Mouse (Mus musculus) mouse embryonic stem cell (cell line): ENCODE results near the gene Dnajc7.
"Not testable (repeated sequence)": the region's sequence is repeated elsewhere in the genome, so short reads cannot be mapped to it uniquely, and the experiment has no call there.

ENCODE experiments used
- in situ Hi-C, 2 experiments: fragments of 300-500 bp; cut with MboI; formaldehyde crosslinking; loops; 1 replicate in 1 of 2; 3 replicates in 1 of 2; pipeline ENCODE4 v1.14.3; 2019 to 2020; ENCODE audit warnings: low sequenced_read_pairs in 2 of 2, low pct_unique_long_range_greater_than_20kb in 1 of 2, mixed read lengths in 1 of 2; ENCODE audit not compliant: unreplicated experiment in 1 of 2

Dnajc7 gene

GRCm38 (mm10) chr11:100588462-100588861 lies 31.5 kb downstream of the Dnajc7 start:
- in situ Hi-C loops = loop anchor here in 1 of 2 experiments (5.0 kb wide), 1 partner anchor 106 kb away; no protein-coding TSS in a partner anchor

GRCm38 (mm10) chr11:100585148-100585547 lies 34.8 kb downstream of the Dnajc7 start:
- in situ Hi-C loops = loop anchor here in 1 of 2 experiments (5.0 kb wide), 1 partner anchor 103 kb away; no protein-coding TSS in a partner anchor

GRCm38 (mm10) chr11:100584561-100584961 lies 35.4 kb downstream of the Dnajc7 start:
- in situ Hi-C loops = no loop called here

- in situ Hi-C loops = no loop called here
Measured at GRCm38 (mm10) chr11:100582836-100583235, 37.1 kb downstream of the Dnajc7 start.

- in situ Hi-C loops = not testable (repeated sequence)
Measured at GRCm38 (mm10) chr11:100582413-100582812, 37.6 kb downstream of the Dnajc7 start.

- in situ Hi-C loops = no loop called here
Measured at GRCm38 (mm10) chr11:100581756-100582155, 38.2 kb downstream of the Dnajc7 start.

- in situ Hi-C loops = no loop called here
Measured at GRCm38 (mm10) chr11:100580275-100580674, 39.7 kb downstream of the Dnajc7 start.

- in situ Hi-C loops = no loop called here
Measured at GRCm38 (mm10) chr11:100579116-100579799, 40.7 kb downstream of the Dnajc7 start.

GRCm38 (mm10) chr11:100577852-100578599 lies 41.9 kb downstream of the Dnajc7 start:
- in situ Hi-C loops = no loop called here

GRCm38 (mm10) chr11:100576256-100576655 lies 43.7 kb downstream of the Dnajc7 start:
- in situ Hi-C loops = no loop called here

- in situ Hi-C loops = no loop called here
Measured at GRCm38 (mm10) chr11:100575484-100575855, 44.5 kb downstream of the Dnajc7 start.

- in situ Hi-C loops = loop anchor here in 1 of 2 experiments (5.0 kb wide), 1 partner anchor 122 kb away; no protein-coding TSS in a partner anchor
Measured at GRCm38 (mm10) chr11:100574708-100575483, 45.1 kb downstream of the Dnajc7 start, which contains the start of gene Cnp. Gene Cnp (plus strand): TSS chr11:100574904.

GRCm38 (mm10) chr11:100574188-100574587 lies 45.8 kb downstream of the Dnajc7 start:
- in situ Hi-C loops = loop anchor here in 1 of 2 experiments (5.0 kb wide), 1 partner anchor 123 kb away; no protein-coding TSS in a partner anchor

- in situ Hi-C loops = loop anchor here in 1 of 2 experiments (5.0 kb wide), 1 partner anchor 126 kb away; no protein-coding TSS in a partner anchor
Measured at GRCm38 (mm10) chr11:100571202-100571567, 48.8 kb downstream of the Dnajc7 start.

GRCm38 (mm10) chr11:100570430-100571201 lies 49.4 kb downstream of the Dnajc7 start:
- in situ Hi-C loops = loop anchor here in 1 of 2 experiments (5.0 kb wide), 1 partner anchor 127 kb away; no protein-coding TSS in a partner anchor

GRCm38 (mm10) chr11:100569789-100570188 lies 50.2 kb downstream of the Dnajc7 start:
- in situ Hi-C loops = loop anchor here in 1 of 2 experiments (5.0 kb wide), 1 partner anchor 128 kb away; no protein-coding TSS in a partner anchor

GRCm38 (mm10) chr11:100568692-100569091 lies 51.3 kb downstream of the Dnajc7 start:
- in situ Hi-C loops = no loop called here

- in situ Hi-C loops = no loop called here
Measured at GRCm38 (mm10) chr11:100567815-100568245, 52.1 kb downstream of the Dnajc7 start.
